Mouse (Mus musculus): ENCODE measurements at regions not wholly inside any gene's neighbourhood (a gene's known extent, or its start where the extent isn't known, plus 50 kb on each side); places are given as distances from the start of the nearest gene placed in this dataset.

- no peak for DNase-seq (ENCODE audit: low read depth, low spot score)
Observed at GRCm38 (mm10) chr7:136660401-136660800, 234.0 kb upstream of the Mgmt start.

- DNase-seq (ENCODE audit: low read depth, low spot score), result no peak
Observed at GRCm38 (mm10) chr7:136664424-136665082, 229.9 kb upstream of the Mgmt start.

- DNase-seq (ENCODE audit: low read depth, low spot score), result no peak
Observed at GRCm38 (mm10) chr7:136665901-136666300, 228.5 kb upstream of the Mgmt start.

- no peak for DNase-seq (ENCODE audit: low read depth, low spot score)
Observed at GRCm38 (mm10) chr7:136666707-136667106, 227.7 kb upstream of the Mgmt start.

- no peak for DNase-seq (ENCODE audit: low read depth, low spot score)
Observed at GRCm38 (mm10) chr7:136670675-136671074, 223.7 kb upstream of the Mgmt start.

- DNase-seq (ENCODE audit: low read depth, low spot score), result no peak
Observed at GRCm38 (mm10) chr7:136674159-136674558, 220.3 kb upstream of the Mgmt start.

GRCm38 (mm10) chr7:136675041-136675440 is 219.4 kb upstream of the Mgmt start:
- no peak for DNase-seq (ENCODE audit: low read depth, low spot score)

- DNase-seq (ENCODE audit: low read depth, low spot score), result no peak
Observed at GRCm38 (mm10) chr7:136676104-136676503, 218.3 kb upstream of the Mgmt start.

GRCm38 (mm10) chr7:136676987-136677545 is 217.3 kb upstream of the Mgmt start:
- DNase-seq (ENCODE audit: low read depth, low spot score), result no peak

- DNase-seq (ENCODE audit: low read depth, low spot score), result no peak
Observed at GRCm38 (mm10) chr7:136689579-136689978, 204.8 kb upstream of the Mgmt start.

- DNase-seq (ENCODE audit: low read depth, low spot score), result no peak
Observed at GRCm38 (mm10) chr7:136706246-136706645, 188.2 kb upstream of the Mgmt start.

GRCm38 (mm10) chr7:136707200-136708003 is 187.0 kb upstream of the Mgmt start:
- no peak for DNase-seq (ENCODE audit: low read depth, low spot score)

GRCm38 (mm10) chr7:136708004-136708435 is 186.4 kb upstream of the Mgmt start:
- no peak for DNase-seq (ENCODE audit: low read depth, low spot score)

- no peak for DNase-seq (ENCODE audit: low read depth, low spot score)
Observed at GRCm38 (mm10) chr7:136710653-136711052, 183.8 kb upstream of the Mgmt start.

GRCm38 (mm10) chr7:136712962-136713640 is 181.3 kb upstream of the Mgmt start:
- no peak for DNase-seq (ENCODE audit: low read depth, low spot score)

GRCm38 (mm10) chr7:136727628-136728402 is 166.6 kb upstream of the Mgmt start:
- no peak for DNase-seq (ENCODE audit: low read depth, low spot score)

GRCm38 (mm10) chr7:136742171-136742570 is 152.2 kb upstream of the Mgmt start:
- no peak for DNase-seq (ENCODE audit: low read depth, low spot score)

GRCm38 (mm10) chr7:136745412-136745811 is 149.0 kb upstream of the Mgmt start:
- no peak for DNase-seq (ENCODE audit: low read depth, low spot score)

GRCm38 (mm10) chr7:136751477-136751876 is 142.9 kb upstream of the Mgmt start:
- no peak for DNase-seq (ENCODE audit: low read depth, low spot score)

- no peak for DNase-seq (ENCODE audit: low read depth, low spot score)
Observed at GRCm38 (mm10) chr7:136754821-136755220, 139.6 kb upstream of the Mgmt start.

- no peak for DNase-seq (ENCODE audit: low read depth, low spot score)
Observed at GRCm38 (mm10) chr7:136765026-136765425, 129.4 kb upstream of the Mgmt start.

Measured in c-Kit-negative CD71-positive TER-119-positive erythroid progenitor cells, embryonic 14.5 days (primary cell).